Mouse (Mus musculus) adipocyte (in vitro differentiated cells): ENCODE results near the gene Psapl1.

Experiments
- DNase-seq: peaks from one replicate; pipeline ENCODE4 v3.0.0-alpha.2; 2016; ENCODE audit warnings: low spot score

Psapl1 gene

GRCm38 (mm10) chr5:36203916-36204315 lies at the start of gene Psapl1:
Gene Psapl1, plus strand, starts transcription at chr5:36204021.
- DNase-seq = no peak

- DNase-seq = no peak
Observed at GRCm38 (mm10) chr5:36154879-36155485, 48.8 kb upstream of the Psapl1 start.

- no peak for DNase-seq
Observed at GRCm38 (mm10) chr5:36165424-36166302, 38.2 kb upstream of the Psapl1 start.

GRCm38 (mm10) chr5:36166346-36167013 lies 37.3 kb upstream of the Psapl1 start:
- no peak for DNase-seq

GRCm38 (mm10) chr5:36168963-36169650 lies 34.7 kb upstream of the Psapl1 start:
- DNase-seq = peak; percentile 16

- DNase-seq = no peak
Observed at GRCm38 (mm10) chr5:36174569-36175115, 29.2 kb upstream of the Psapl1 start.

- DNase-seq = no peak
Observed at GRCm38 (mm10) chr5:36176409-36176808, 27.4 kb upstream of the Psapl1 start.

- no peak for DNase-seq
Observed at GRCm38 (mm10) chr5:36176873-36177272, 26.9 kb upstream of the Psapl1 start.

GRCm38 (mm10) chr5:36178215-36178614 lies 25.6 kb upstream of the Psapl1 start:
- no peak for DNase-seq

- DNase-seq = no peak
Observed at GRCm38 (mm10) chr5:36178785-36179184, 25.0 kb upstream of the Psapl1 start.

GRCm38 (mm10) chr5:36179708-36180107 lies 24.1 kb upstream of the Psapl1 start:
- DNase-seq = no peak

- no peak for DNase-seq
Observed at GRCm38 (mm10) chr5:36182326-36182725, 21.5 kb upstream of the Psapl1 start.

- no peak for DNase-seq
Observed at GRCm38 (mm10) chr5:36186294-36187053, 17.3 kb upstream of the Psapl1 start.

GRCm38 (mm10) chr5:36188310-36188709 lies 15.5 kb upstream of the Psapl1 start:
- peak; percentile 71 for DNase-seq

GRCm38 (mm10) chr5:36191285-36191684 lies 12.5 kb upstream of the Psapl1 start:
- no peak for DNase-seq

GRCm38 (mm10) chr5:36191876-36192275 lies 11.9 kb upstream of the Psapl1 start:
- peak; percentile 24 for DNase-seq

GRCm38 (mm10) chr5:36192677-36193076 lies 11.1 kb upstream of the Psapl1 start:
- no peak for DNase-seq

GRCm38 (mm10) chr5:36194631-36195030 lies 9.2 kb upstream of the Psapl1 start:
- peak; percentile 12 for DNase-seq

- DNase-seq = no peak
Observed at GRCm38 (mm10) chr5:36195436-36195835, 8.4 kb upstream of the Psapl1 start.

GRCm38 (mm10) chr5:36199519-36199918 lies 4.3 kb upstream of the Psapl1 start:
- DNase-seq = no peak

GRCm38 (mm10) chr5:36202781-36203180 lies 1.0 kb upstream of the Psapl1 start:
- DNase-seq = no peak
